Mouse (Mus musculus): ENCODE data around the gene Fli1.

The Fli1 gene

GRCm38 (mm10) chr9:32521331-32521730, 21.3 kb downstream of the Fli1 start:
- DNase-seq = no peak

GRCm38 (mm10) chr9:32520821-32521220, 21.8 kb downstream of the Fli1 start:
- DNase-seq = no peak

- peak; percentile 63 for DNase-seq
These were observed 23.3 kb downstream of the Fli1 start for GRCm38 (mm10) chr9:32519101-32520051.

- peak; percentile 56 for DNase-seq
These were observed 24.1 kb downstream of the Fli1 start for GRCm38 (mm10) chr9:32518351-32519075.

GRCm38 (mm10) chr9:32516691-32517090, 26.0 kb downstream of the Fli1 start:
- DNase-seq = no peak

GRCm38 (mm10) chr9:32515894-32516686, 26.6 kb downstream of the Fli1 start:
- peak; percentile 62 for DNase-seq

- no peak for DNase-seq
These were observed 28.1 kb downstream of the Fli1 start for GRCm38 (mm10) chr9:32514406-32515058.

- no peak for DNase-seq
These were observed 29.2 kb downstream of the Fli1 start for GRCm38 (mm10) chr9:32513471-32513870.

GRCm38 (mm10) chr9:32510454-32511263, 32.0 kb downstream of the Fli1 start:
- no peak for DNase-seq

- peak; percentile 37 for DNase-seq
These were observed 32.9 kb downstream of the Fli1 start for GRCm38 (mm10) chr9:32509706-32510156.

GRCm38 (mm10) chr9:32508648-32509047, 34.0 kb downstream of the Fli1 start:
- DNase-seq = peak; percentile 49

GRCm38 (mm10) chr9:32508118-32508517, 34.5 kb downstream of the Fli1 start:
- no peak for DNase-seq

- no peak for DNase-seq
These were observed 35.5 kb downstream of the Fli1 start for GRCm38 (mm10) chr9:32506866-32507861.

GRCm38 (mm10) chr9:32506161-32506560, 36.5 kb downstream of the Fli1 start:
- peak; percentile 59 for DNase-seq

GRCm38 (mm10) chr9:32505460-32506075, 37.1 kb downstream of the Fli1 start:
- DNase-seq = no peak

GRCm38 (mm10) chr9:32503995-32504451, 38.6 kb downstream of the Fli1 start:
- peak; percentile 27 for DNase-seq

GRCm38 (mm10) chr9:32503423-32503822, 39.2 kb downstream of the Fli1 start:
- DNase-seq = no peak

GRCm38 (mm10) chr9:32502256-32503010, 40.2 kb downstream of the Fli1 start:
- DNase-seq = no peak

GRCm38 (mm10) chr9:32500886-32501285, 41.8 kb downstream of the Fli1 start:
- DNase-seq = peak; percentile 21

All from lung, postnatal 10 days (tissue).